ENCODE assay signal across 16 mouse cellular contexts in genomic region chr2:145724288-145724687, GRCm38 (mm10). TPM values are rescaled to one million over a fixed set of nuclear protein-coding genes. Genes with fewer than 3 reads are reported as not detected.
DNase-seq lines count a peak whose midpoint lies in the region; ATAC-seq and TF ChIP-seq lines count a peak whose summit lies in the region.
"Had no signal": no experiment of that assay in that cellular context is flagged by ENCODE, and none has a peak within 500 bp of the region (broad histone marks: within the 10 kb centered on the region; RNA-seq: fewer than 3 reads in every experiment).

No protein-coding gene starts in this region.

- no peaks in the 10 kb centered on the region for H3K36me3 ChIP-seq in forebrain, embryonic 14.5 days (ENCODE audit: control insufficient read depth, insufficient read depth, low read length)
- H3K36me3 ChIP-seq in forebrain, embryonic 11.5 days (ENCODE audit: control insufficient read depth, insufficient read depth, low read length) = no peaks in the 10 kb centered on the region
- H3K36me3 ChIP-seq in kidney, embryonic 14.5 days (ENCODE audit: control insufficient read depth, insufficient read depth, low read length) = no peaks in the 10 kb centered on the region
- no peaks in the 10 kb centered on the region for H3K36me3 ChIP-seq in forebrain, embryonic 16.5 days (ENCODE audit: control insufficient read depth, insufficient read depth)
- no peaks in the 10 kb centered on the region for H3K36me3 ChIP-seq in intestine, postnatal 0 days (ENCODE audit: control insufficient read depth, insufficient read depth)
- H3K36me3 ChIP-seq in neural tube, embryonic 15.5 days = no peaks in the 10 kb centered on the region
- H3K36me3 ChIP-seq: hindbrain, embryonic 15.5 days had no signal

- H3K4me2 ChIP-seq in forebrain, embryonic 14.5 days (ENCODE audit: low read length) = no peak overlapping the region
- H3K4me2 ChIP-seq in forebrain, embryonic 11.5 days (ENCODE audit: low read depth, low read length, severe bottlenecking) = no peak overlapping the region
- H3K4me2 ChIP-seq in kidney, embryonic 14.5 days (replicated peaks; ENCODE audit: low read depth, low read length) = no peak overlapping the region
- H3K4me2 ChIP-seq in forebrain, embryonic 16.5 days (ENCODE audit: low read length) = no peak overlapping the region
- H3K4me2 ChIP-seq in intestine, postnatal 0 days (replicated peaks; ENCODE audit: low read depth) = no peak overlapping the region
- H3K4me2 ChIP-seq in neural tube, embryonic 15.5 days = no peak overlapping the region
- H3K4me2 ChIP-seq: hindbrain, embryonic 15.5 days; liver, embryonic 11.5 days had no signal

- H3K4me3 ChIP-seq in forebrain, embryonic 14.5 days (ENCODE audit: low read depth, low read length) = no peak overlapping the region
- no peak overlapping the region for H3K4me3 ChIP-seq in forebrain, embryonic 11.5 days (ENCODE audit: low read depth, low read length)
- H3K4me3 ChIP-seq in kidney, embryonic 14.5 days (ENCODE audit: low read length) = no peak overlapping the region
- H3K4me3 ChIP-seq in forebrain, embryonic 16.5 days (replicated peaks; ENCODE audit: low read length) = no peak overlapping the region
- H3K4me3 ChIP-seq in intestine, postnatal 0 days (ENCODE audit: low read depth, low read length) = no peak overlapping the region
- no peak overlapping the region for H3K4me3 ChIP-seq in neural tube, embryonic 15.5 days (replicated peaks)
- H3K4me3 ChIP-seq: hindbrain, embryonic 15.5 days; layer of hippocampus, adult 2 months had no signal

- H3K9me3 ChIP-seq in forebrain, embryonic 14.5 days (replicated peaks; ENCODE audit: control insufficient read depth, low read length) = no peaks in the 10 kb centered on the region
- no peaks in the 10 kb centered on the region for H3K9me3 ChIP-seq in forebrain, embryonic 11.5 days (ENCODE audit: control insufficient read depth, low read length)
- H3K9me3 ChIP-seq in kidney, embryonic 14.5 days (ENCODE audit: control insufficient read depth, low read length) = no peaks in the 10 kb centered on the region
- no peaks in the 10 kb centered on the region for H3K9me3 ChIP-seq in forebrain, embryonic 16.5 days (ENCODE audit: control insufficient read depth, low read length)
- H3K9me3 ChIP-seq in intestine, postnatal 0 days (ENCODE audit: control insufficient read depth) = no peaks in the 10 kb centered on the region
- no peaks in the 10 kb centered on the region for H3K9me3 ChIP-seq in neural tube, embryonic 15.5 days (replicated peaks)
- H3K9me3 ChIP-seq: hindbrain, embryonic 15.5 days had no signal

- 76% methylated on average over 1 of the region's 1 CpGs for WGBS in forebrain, embryonic 14.5 days
- 78% methylated on average over 1 of the region's 1 CpGs for WGBS in forebrain, embryonic 11.5 days
- WGBS in kidney, embryonic 14.5 days = 89% methylated on average over 1 of the region's 1 CpGs
- 64% methylated on average over 1 of the region's 1 CpGs for WGBS in forebrain, embryonic 16.5 days
- WGBS in intestine, postnatal 0 days = 79% methylated on average over 1 of the region's 1 CpGs
- 84% methylated on average over 1 of the region's 1 CpGs for WGBS in neural tube, embryonic 15.5 days

- TF ChIP-seq CTCF in intestine, postnatal 0 days (IDR thresholded peaks at IDR 0.05; ENCODE audit: low read depth) = no peak

- H3K27ac ChIP-seq in forebrain, embryonic 14.5 days (ENCODE audit: low read depth, low read length) = no peak overlapping the region
- no peak overlapping the region for H3K27ac ChIP-seq in forebrain, embryonic 11.5 days (ENCODE audit: low read depth, low read length)
- H3K27ac ChIP-seq in kidney, embryonic 14.5 days (ENCODE audit: low read depth, low read length) = no peak overlapping the region
- H3K27ac ChIP-seq in forebrain, embryonic 16.5 days (ENCODE audit: low read length) = no peak overlapping the region
- H3K27ac ChIP-seq in intestine, postnatal 0 days (ENCODE audit: low read depth, low read length) = no peak overlapping the region
- no peak overlapping the region for H3K27ac ChIP-seq in neural tube, embryonic 15.5 days (replicated peaks)
- H3K27ac ChIP-seq: hindbrain, embryonic 15.5 days; layer of hippocampus, adult 2 months had no signal

- DNase-seq in forebrain, embryonic 14.5 days (ENCODE audit: low spot score) = peak; percentile 75
- no peak for DNase-seq in forebrain, embryonic 11.5 days (ENCODE audit: low spot score)
- DNase-seq in kidney, adult 9 months = peak; percentile 34
- peak; percentile 18 to 34 for DNase-seq in right cerebral cortex, postnatal 36 days (ENCODE audit: low spot score in 2 of 2)
- DNase-seq: cerebellum, adult 8-10 months; embryo, embryonic 11 days; heart, postnatal 14 days; thymus, postnatal 14 days had no signal

- no peaks in the 10 kb centered on the region for H3K27me3 ChIP-seq in forebrain, embryonic 14.5 days (replicated peaks; ENCODE audit: control insufficient read depth, insufficient read depth, low read length)
- no peaks in the 10 kb centered on the region for H3K27me3 ChIP-seq in forebrain, embryonic 11.5 days (ENCODE audit: control insufficient read depth, insufficient read depth, low read length)
- H3K27me3 ChIP-seq in kidney, embryonic 14.5 days (ENCODE audit: control insufficient read depth, insufficient read depth, low read length) = no peaks in the 10 kb centered on the region
- no peaks in the 10 kb centered on the region for H3K27me3 ChIP-seq in forebrain, embryonic 16.5 days (replicated peaks; ENCODE audit: control insufficient read depth, insufficient read depth, low read length)
- H3K27me3 ChIP-seq in intestine, postnatal 0 days (replicated peaks; ENCODE audit: control insufficient read depth, insufficient read depth, low read length) = no peaks in the 10 kb centered on the region
- H3K27me3 ChIP-seq in neural tube, embryonic 15.5 days (replicated peaks) = no peaks in the 10 kb centered on the region
- H3K27me3 ChIP-seq: hindbrain, embryonic 15.5 days had no signal

- ATAC-seq in forebrain, embryonic 14.5 days = peak; percentile 60; the same call in 1 of the 2 replicates
- no peak for ATAC-seq in forebrain, embryonic 11.5 days (replicated peaks; ENCODE audit: low FRiP score)
- ATAC-seq in kidney, embryonic 14.5 days (ENCODE audit: low FRiP score, low TSS enrichment) = no peak
- ATAC-seq in forebrain, embryonic 16.5 days = peak; percentile 92
- ATAC-seq in intestine, postnatal 0 days = no peak
- ATAC-seq in neural tube, embryonic 15.5 days (ENCODE audit: low FRiP score) = no peak
- ATAC-seq: lung, postnatal 0 days had no signal

- no peak overlapping the region for H3K9ac ChIP-seq in forebrain, embryonic 14.5 days (ENCODE audit: low read length)
- no peak overlapping the region for H3K9ac ChIP-seq in forebrain, embryonic 11.5 days (ENCODE audit: low read length)
- no peak overlapping the region for H3K9ac ChIP-seq in kidney, embryonic 14.5 days (ENCODE audit: low read depth, low read length)
- no peak overlapping the region for H3K9ac ChIP-seq in forebrain, embryonic 16.5 days (replicated peaks; ENCODE audit: low read depth, low read length)
- no peak overlapping the region for H3K9ac ChIP-seq in intestine, postnatal 0 days (ENCODE audit: low read depth, low read length)
- H3K9ac ChIP-seq in neural tube, embryonic 15.5 days (replicated peaks) = no peak overlapping the region
- H3K9ac ChIP-seq: hindbrain, embryonic 15.5 days had no signal

- H3K4me1 ChIP-seq in forebrain, embryonic 14.5 days (ENCODE audit: control insufficient read depth, insufficient read depth, low read length) = no peaks in the 10 kb centered on the region
- H3K4me1 ChIP-seq in forebrain, embryonic 11.5 days (replicated peaks; ENCODE audit: control insufficient read depth, insufficient read depth, low read length) = no peaks in the 10 kb centered on the region
- no peaks in the 10 kb centered on the region for H3K4me1 ChIP-seq in kidney, embryonic 14.5 days (ENCODE audit: control insufficient read depth, insufficient read depth, low read length)
- no peaks in the 10 kb centered on the region for H3K4me1 ChIP-seq in forebrain, embryonic 16.5 days (replicated peaks; ENCODE audit: control insufficient read depth, insufficient read depth, low read length)
- H3K4me1 ChIP-seq in intestine, postnatal 0 days (replicated peaks; ENCODE audit: control insufficient read depth, insufficient read depth, low read length) = no peaks in the 10 kb centered on the region
- no peaks in the 10 kb centered on the region for H3K4me1 ChIP-seq in neural tube, embryonic 15.5 days
- H3K4me1 ChIP-seq: hindbrain, embryonic 15.5 days had no signal

RNA-seq across cellular contexts. Expression of gene Rin2, which starts 49.3 kb away (rescaled TPM):
- 9.0 and 11.1 TPM in 2 replicates for polyA plus RNA-seq in forebrain, embryonic 14.5 days (2014; fragmentation: Nextera tagmentation; extraction: Ambion mirVana)
- 12.4 and 12.7 TPM in 2 replicates for polyA plus RNA-seq in forebrain, embryonic 11.5 days (2014; fragmentation: Nextera tagmentation; extraction: Ambion mirVana)
- polyA plus RNA-seq in kidney, embryonic 14.5 days (2014; fragmentation: Nextera tagmentation; extraction: Ambion mirVana) = 21.3 and 36.3 TPM in 2 replicates
- polyA plus RNA-seq in forebrain, embryonic 16.5 days (2015; fragmentation: Nextera tagmentation; extraction: Ambion mirVana) = 9.9 and 10.7 TPM in 2 replicates
- polyA plus RNA-seq in intestine, postnatal 0 days (2015; fragmentation: Nextera tagmentation; extraction: Ambion mirVana) = 10.2 and 11.9 TPM in 2 replicates
- polyA plus RNA-seq in neural tube, embryonic 15.5 days (2015; fragmentation: Nextera tagmentation; extraction: Ambion mirVana) = 14.8 and 15.0 TPM in 2 replicates

Comparison
In these comparisons a context has a peak if more than half of its experiments do, and no peak if none do; other contexts are left out.
1. ATAC-seq: peak in forebrain, embryonic 14.5 days (single experiment) and forebrain, embryonic 16.5 days (single experiment); none in forebrain, embryonic 11.5 days (single experiment), kidney, embryonic 14.5 days (single experiment), intestine, postnatal 0 days (single experiment) and neural tube, embryonic 15.5 days (single experiment).